Mouse (Mus musculus) hindbrain, embryonic 11.5 days (tissue): ENCODE results near the gene Cyp2d9. TPM values are rescaled to one million over a fixed set of nuclear protein-coding genes. Genes with fewer than 3 reads are reported as not detected.
"Not testable (repeated sequence)": the region's sequence is repeated elsewhere in the genome, so short reads cannot be mapped to it uniquely, and the experiment has no call there.

Experiments used
- ATAC-seq: fragments of 200-750 bp; cut with Nextera tagmentation; 2 replicates; pipeline ENCODE4 v1.8.0; 2017; ENCODE audit warnings: mild to moderate bottlenecking, moderate TSS enrichment, moderate library complexity; ENCODE audit not compliant: low FRiP score
- DNase-seq: peaks from one replicate; pipeline ENCODE4 v3.0.0-alpha.2; 2015; ENCODE audit warnings: low spot score
- H3K27ac ChIP-seq: fragments of 300-500 bp; sonication (generic); 2 replicates; pipeline ENCODE4 v1.5.1; 2014; ENCODE audit warnings: mild to moderate bottlenecking, low read depth, low read length
- H3K27me3 ChIP-seq: fragments of 300-500 bp; sonication (generic); 2 replicates; pipeline ENCODE4 v1.6.1; 2014; ENCODE audit warnings: mild to moderate bottlenecking, low read length, moderate library complexity, mixed read lengths; ENCODE audit not compliant: control insufficient read depth, insufficient read depth
- H3K36me3 ChIP-seq: fragments of 300-500 bp; sonication (generic); 2 replicates; pipeline ENCODE4 v1.6.1; 2014; ENCODE audit warnings: mild to moderate bottlenecking, low read length, moderate library complexity, mixed read lengths; ENCODE audit not compliant: control insufficient read depth, insufficient read depth
- H3K4me1 ChIP-seq: fragments of 300-500 bp; sonication (generic); replicated peaks from 2 replicates; pipeline ENCODE4 v1.6.1; 2014; ENCODE audit warnings: low read length, mixed read lengths; ENCODE audit not compliant: control insufficient read depth, insufficient read depth
- H3K4me2 ChIP-seq: fragments of 300-500 bp; sonication (generic); replicated peaks from 2 replicates; pipeline ENCODE4 v1.6.1; 2014; ENCODE audit warnings: mild to moderate bottlenecking, low read depth, low read length
- H3K4me3 ChIP-seq: fragments of 300-500 bp; sonication (generic); 2 replicates; pipeline ENCODE4 v1.5.1; 2014; ENCODE audit warnings: low read depth, low read length
- H3K9ac ChIP-seq: fragments of 300-500 bp; sonication (generic); 2 replicates; pipeline ENCODE4 v1.6.1; 2014; ENCODE audit warnings: low read depth, low read length
- H3K9me3 ChIP-seq: fragments of 300-500 bp; sonication (generic); 2 replicates; pipeline ENCODE4 v1.6.1; 2016; ENCODE audit warnings: low read length; ENCODE audit not compliant: control insufficient read depth
- WGBS: fragments of 180-500 bp; shearing (Covaris S2); extraction: QIAGEN DNeasy Blood & Tissue Kit; methylation state at CpG from one replicate; pipeline ENCODE4 v1.1.7; 2014; 5-methylcytosine and 5-hydroxymethylcytosine counted together
- polyA plus RNA-seq: library from polyadenylated mRNA; unstranded; fragments of >200 nt; fragmentation: Nextera tagmentation; extraction: Ambion mirVana; gene quantifications from 2 replicates; pipeline ENCODE4 v1.2.1, GENCODE M21; 2014

Cyp2d9 gene
- polyA plus RNA-seq, 1 experiment from 2014 or later, result not detected

- not testable (repeated sequence) for H3K27ac ChIP-seq, H3K4me1 ChIP-seq, H3K4me3 ChIP-seq, H3K9me3 ChIP-seq, H3K4me2 ChIP-seq, H3K36me3 ChIP-seq, ATAC-seq, DNase-seq, H3K9ac ChIP-seq, H3K27me3 ChIP-seq
- 94% methylated on average over 6 of the region's 6 CpGs for WGBS
These were observed 23.0 kb downstream of the Cyp2d9 start for GRCm38 (mm10) chr15:82456086-82456790.

GRCm38 (mm10) chr15:82457064-82458021 is 24.1 kb downstream of the Cyp2d9 start:
- H3K27ac ChIP-seq, result no peak overlapping the region
- no peak overlapping the region for H3K4me2 ChIP-seq
- H3K4me3 ChIP-seq, result no peak overlapping the region
- 85% methylated on average over 5 of the region's 5 CpGs for WGBS
- H3K27me3 ChIP-seq, result no peaks in the 10 kb centered on the region
- no peak for DNase-seq
- H3K36me3 ChIP-seq, result no peaks in the 10 kb centered on the region
- no peaks in the 10 kb centered on the region for H3K4me1 ChIP-seq
- no peaks in the 10 kb centered on the region for H3K9me3 ChIP-seq
- H3K9ac ChIP-seq, result no peak overlapping the region
- ATAC-seq, result no peak

- WGBS, result 88% methylated on average over 12 of the region's 12 CpGs
- H3K9ac ChIP-seq, ATAC-seq: not testable (repeated sequence)
These were observed 26.0 kb downstream of the Cyp2d9 start for GRCm38 (mm10) chr15:82459266-82459665.

GRCm38 (mm10) chr15:82464701-82465100 is 31.5 kb downstream of the Cyp2d9 start:
- Histone ChIP-seq H3K4me3 (no peak overlapping the region), H3K4me2 (no peak overlapping the region), H3K9ac (no peak overlapping the region), H3K27me3 (no peaks in the 10 kb centered on the region), H3K27ac (no peak overlapping the region), H3K36me3 (no peaks in the 10 kb centered on the region), H3K4me1 (no peaks in the 10 kb centered on the region), H3K9me3 (no peaks in the 10 kb centered on the region)
- WGBS, result 82% methylated on average over 2 of the region's 2 CpGs
- DNase-seq (no peak), ATAC-seq (no peak)

More at GRCm38 (mm10) chr15:82459266-82459665, 26.0 kb downstream of the Cyp2d9 start:
- H3K27me3 ChIP-seq, H3K27ac ChIP-seq, H3K4me1 ChIP-seq, H3K4me3 ChIP-seq, H3K4me2 ChIP-seq, H3K9me3 ChIP-seq, DNase-seq, H3K36me3 ChIP-seq: not testable (repeated sequence)

- not testable (repeated sequence) for H3K36me3 ChIP-seq, H3K4me3 ChIP-seq, DNase-seq, H3K4me1 ChIP-seq, H3K27ac ChIP-seq, H3K27me3 ChIP-seq, H3K9ac ChIP-seq, ATAC-seq, H3K9me3 ChIP-seq, H3K4me2 ChIP-seq
- WGBS, result 63% methylated on average over 13 of the region's 13 CpGs
These were observed 61.0 kb downstream of the Cyp2d9 start for GRCm38 (mm10) chr15:82494273-82494672.

Other genes with a start within 250 kb of the Cyp2d9 start
- 1.0 and 1.9 TPM in 2 replicates for gene Shisa8, start 220.6 kb upstream of the Cyp2d9 start, polyA plus RNA-seq
- 0.35 and 0.62 TPM in 2 replicates for gene Tnfrsf13c, start 209.1 kb upstream of the Cyp2d9 start, polyA plus RNA-seq
- gene Cenpm, start 188.7 kb upstream of the Cyp2d9 start, polyA plus RNA-seq, result 76.2 and 78.1 TPM in 2 replicates
- gene 1500009C09Rik, start 181.0 kb upstream of the Cyp2d9 start, polyA plus RNA-seq, result 0.86 and 1.6 TPM in 2 replicates
- gene Sept3, start 158.5 kb upstream of the Cyp2d9 start, polyA plus RNA-seq, result 146 and 150 TPM in 2 replicates
- gene Wbp2nl, start 134.5 kb upstream of the Cyp2d9 start, polyA plus RNA-seq, result 0.12 TPM in 1 of 2 replicates, not detected in the other
- 22.2 and 22.8 TPM in 2 replicates for gene Naga, start 94.5 kb upstream of the Cyp2d9 start, polyA plus RNA-seq
- gene Pheta2, start 94.5 kb upstream of the Cyp2d9 start, polyA plus RNA-seq, result 3.3 and 4.0 TPM in 2 replicates
- 267 and 274 TPM in 2 replicates for gene Smdt1, start 94.5 kb upstream of the Cyp2d9 start, polyA plus RNA-seq
- 277 and 281 TPM in 2 replicates for gene Ndufa6, start 79.1 kb upstream of the Cyp2d9 start, polyA plus RNA-seq
- gene Cyp2d22, start 53.2 kb upstream of the Cyp2d9 start, polyA plus RNA-seq, result 1.8 and 2.1 TPM in 2 replicates
- not detected in 2 replicates for gene Cyp2d11, start 39.4 kb upstream of the Cyp2d9 start, polyA plus RNA-seq
- not detected in 2 replicates for gene Cyp2d10, start 26.2 kb upstream of the Cyp2d9 start, polyA plus RNA-seq
- not detected in 2 replicates for gene Cyp2d12, start 121.6 kb downstream of the Cyp2d9 start, polyA plus RNA-seq
- gene Cyp2d34, start 187.5 kb downstream of the Cyp2d9 start, polyA plus RNA-seq, result not detected in 2 replicates